12 mouse cellular contexts compared by ENCODE assay signal in genomic region chr11:21036161-21036916, GRCm38 (mm10). TPM values are rescaled to one million over a fixed set of nuclear protein-coding genes. Genes with fewer than 3 reads are reported as not detected.
DNase-seq lines count a peak whose midpoint lies in the region; ATAC-seq lines count a peak whose summit lies in the region.
"Had no signal": no experiment of that assay in that cellular context is flagged by ENCODE, and none has a peak within 500 bp of the region (broad histone marks: within the 10 kb centered on the region; RNA-seq: fewer than 3 reads in every experiment).

No protein-coding gene starts in this region.

- H3K27ac ChIP-seq in heart, embryonic 13.5 days (replicated peaks), result no peak overlapping the region
- H3K27ac ChIP-seq in heart, embryonic 11.5 days (ENCODE audit: low read depth, low read length), result no peak overlapping the region
- peak overlapping the region; percentile 66 for H3K27ac ChIP-seq in lung, embryonic 16.5 days (ENCODE audit: low read length)
- H3K27ac ChIP-seq: kidney, embryonic 15.5 days had no signal

- no peaks in the 10 kb centered on the region; the same call in 1 of the 2 replicates for H3K9me3 ChIP-seq in heart, embryonic 13.5 days
- no peaks in the 10 kb centered on the region for H3K9me3 ChIP-seq in heart, embryonic 11.5 days (replicated peaks; ENCODE audit: control insufficient read depth, low read length)
- no peaks in the 10 kb centered on the region for H3K9me3 ChIP-seq in lung, embryonic 16.5 days (ENCODE audit: control insufficient read depth, low read length)
- H3K9me3 ChIP-seq: kidney, embryonic 15.5 days had no signal

- H3K9ac ChIP-seq in heart, embryonic 13.5 days, result no peak overlapping the region
- H3K9ac ChIP-seq in heart, embryonic 11.5 days (ENCODE audit: low read depth, low read length), result no peak overlapping the region
- no peak overlapping the region for H3K9ac ChIP-seq in lung, embryonic 16.5 days (ENCODE audit: low read length)
- H3K9ac ChIP-seq: kidney, embryonic 15.5 days had no signal

- H3K4me3 ChIP-seq in heart, embryonic 13.5 days, result no peak overlapping the region
- no peak overlapping the region for H3K4me3 ChIP-seq in heart, embryonic 11.5 days (ENCODE audit: low read depth, low read length)
- no peak overlapping the region for H3K4me3 ChIP-seq in lung, embryonic 16.5 days (ENCODE audit: low read length)
- H3K4me3 ChIP-seq: kidney, embryonic 15.5 days had no signal

- ATAC-seq in heart, embryonic 13.5 days (ENCODE audit: extremely low read depth, insufficient number of reproducible peaks, low FRiP score, low TSS enrichment), result no peak
- no peak for ATAC-seq in heart, embryonic 11.5 days (replicated peaks; ENCODE audit: insufficient number of reproducible peaks, low FRiP score, low TSS enrichment)
- ATAC-seq in lung, embryonic 16.5 days (ENCODE audit: low read depth), result peak; percentile 76; the same call in 1 of the 2 replicates

- WGBS in heart, embryonic 13.5 days, result 40% methylated on average over 7 of the region's 7 CpGs
- WGBS in heart, embryonic 11.5 days (ENCODE audit: insufficient replicate concordance), result 47% methylated on average over 7 of the region's 7 CpGs
- 29% methylated on average over 7 of the region's 7 CpGs for WGBS in lung, embryonic 16.5 days

- peak overlapping the region; percentile 29 for H3K4me2 ChIP-seq in heart, embryonic 13.5 days
- H3K4me2 ChIP-seq in heart, embryonic 11.5 days, result no peak overlapping the region
- H3K4me2 ChIP-seq in lung, embryonic 16.5 days (ENCODE audit: low read depth, low read length), result peak overlapping the region; percentile 7; the same call in 1 of the 2 replicates
- H3K4me2 ChIP-seq: kidney, embryonic 15.5 days had no signal

- H3K36me3 ChIP-seq in heart, embryonic 13.5 days, result no peaks in the 10 kb centered on the region
- no peaks in the 10 kb centered on the region for H3K36me3 ChIP-seq in heart, embryonic 11.5 days (ENCODE audit: control insufficient read depth, insufficient read depth, low read length)
- H3K36me3 ChIP-seq in lung, embryonic 16.5 days (ENCODE audit: control insufficient read depth, insufficient read depth, low read length), result no peaks in the 10 kb centered on the region
- H3K36me3 ChIP-seq: kidney, embryonic 15.5 days had no signal

- H3K27me3 ChIP-seq in heart, embryonic 13.5 days (replicated peaks), result no peaks in the 10 kb centered on the region
- no peaks in the 10 kb centered on the region for H3K27me3 ChIP-seq in heart, embryonic 11.5 days (ENCODE audit: control insufficient read depth, insufficient read depth, low read length)
- H3K27me3 ChIP-seq in lung, embryonic 16.5 days (ENCODE audit: control insufficient read depth, insufficient read depth, low read depth, low read length), result no peaks in the 10 kb centered on the region
- H3K27me3 ChIP-seq: kidney, embryonic 15.5 days had no signal

- peaks cover 28% of the 10 kb centered on the region for H3K4me1 ChIP-seq in heart, embryonic 13.5 days
- H3K4me1 ChIP-seq in heart, embryonic 11.5 days (ENCODE audit: control insufficient read depth, insufficient read depth, low read length), result 0 out of 2 replicates have a peak, but pooled peaks cover 6% of the 10 kb centered on the region
- H3K4me1 ChIP-seq in lung, embryonic 16.5 days (replicated peaks; ENCODE audit: control insufficient read depth, insufficient read depth, low read length), result peaks cover 18% of the 10 kb centered on the region

- DNase-seq in CD4-positive helper T cell, adult 2 months (ENCODE audit: low read depth, low spot score), result peak; percentile 23
- DNase-seq in MN1 (ENCODE audit: low spot score), result peak; percentile 29
- DNase-seq in right cerebral cortex, postnatal 36 days (ENCODE audit: low spot score in 2 of 2), result no peak
- DNase-seq in T-cell, adult 2 months (ENCODE audit: low spot score), result no peak
- DNase-seq: adrenal gland, postnatal 25 days; cerebellum, adult 9-10 months; gastrocnemius, postnatal 14 days; thymus, postnatal 36 days had no signal

RNA-seq across cellular contexts. Expression of gene Peli1, which starts 54.8 kb away (rescaled TPM):
- 21.1 and 21.6 TPM in 2 replicates for polyA plus RNA-seq in heart, embryonic 13.5 days (2015; fragmentation: Nextera tagmentation; extraction: Ambion mirVana)
- 30.4 and 31.9 TPM in 2 replicates for polyA plus RNA-seq in heart, embryonic 11.5 days (2014; fragmentation: Nextera tagmentation; extraction: Ambion mirVana)
- polyA plus RNA-seq in lung, embryonic 16.5 days (2015; fragmentation: Nextera tagmentation; extraction: Ambion mirVana), result 47.9 and 49.4 TPM in 2 replicates

Comparison
In these comparisons a context has a peak if more than half of its experiments do, and no peak if none do; other contexts are left out.
1. DNase-seq: peak in CD4-positive helper T cell, adult 2 months (single experiment) and MN1 (single experiment); none in right cerebral cortex, postnatal 36 days (0 of 2) and T-cell, adult 2 months (single experiment).